Mouse (Mus musculus) kidney, embryonic 16.5 days (tissue): ENCODE measurements at regions not wholly inside any gene's neighbourhood (a gene's known extent, or its start where the extent isn't known, plus 50 kb on each side); places are given as distances from the start of the nearest gene placed in this dataset.

Source experiments
- ATAC-seq: fragments of 200-750 bp; cut with Nextera tagmentation; 2 replicates; pipeline ENCODE4 v1.8.0; 2017; ENCODE audit warnings: moderate TSS enrichment; ENCODE audit not compliant: low FRiP score, low TSS enrichment
- H3K27ac ChIP-seq: fragments of 300-500 bp; sonication (generic); 2 replicates; pipeline ENCODE4 v1.5.1; 2014; ENCODE audit warnings: low read length
- H3K27me3 ChIP-seq: fragments of 300-500 bp; sonication (generic); 2 replicates; pipeline ENCODE4 v1.6.1; 2014; ENCODE audit warnings: low read length, control low read depth, mixed read lengths; ENCODE audit not compliant: insufficient read depth
- H3K36me3 ChIP-seq: fragments of 300-500 bp; sonication (generic); 2 replicates; pipeline ENCODE4 v1.6.1; 2014; ENCODE audit warnings: low read length, control low read depth, mixed read lengths; ENCODE audit not compliant: insufficient read depth
- H3K4me1 ChIP-seq: fragments of 300-500 bp; sonication (generic); 2 replicates; pipeline ENCODE4 v1.6.1; 2014; ENCODE audit warnings: low read length, control low read depth, mixed read lengths; ENCODE audit not compliant: insufficient read depth
- H3K4me2 ChIP-seq: fragments of 300-500 bp; sonication (generic); replicated peaks from 2 replicates; pipeline ENCODE4 v1.6.1; 2014; ENCODE audit warnings: low read depth, low read length
- H3K4me3 ChIP-seq: fragments of 300-500 bp; sonication (generic); 2 replicates; pipeline ENCODE4 v1.5.1; 2014; ENCODE audit warnings: mild to moderate bottlenecking, low read length
- H3K9ac ChIP-seq: fragments of 300-500 bp; sonication (generic); replicated peaks from 2 replicates; pipeline ENCODE4 v1.6.1; 2014; ENCODE audit warnings: low read length
- H3K9me3 ChIP-seq: fragments of 300-500 bp; sonication (generic); 2 replicates; pipeline ENCODE4 v1.6.1; 2016; ENCODE audit warnings: low read length, control low read depth
- WGBS: fragments of 180-500 bp; shearing (Covaris S2); extraction: QIAGEN DNeasy Blood & Tissue Kit; methylation state at CpG from one replicate; pipeline ENCODE4 v1.1.7; 2014; 5-methylcytosine and 5-hydroxymethylcytosine counted together

GRCm38 (mm10) chr16:74714950-74715349, 303.3 kb upstream of the Robo2 start:
- no peak overlapping the region for H3K4me2 ChIP-seq
- H3K9me3 ChIP-seq, result no peaks in the 10 kb centered on the region
- H3K27ac ChIP-seq, result no peak overlapping the region
- H3K4me1 ChIP-seq, result 0 out of 2 replicates have a peak, but pooled peaks cover 10% of the 10 kb centered on the region
- no peak overlapping the region for H3K4me3 ChIP-seq
- no peak for ATAC-seq
- no peaks in the 10 kb centered on the region for H3K36me3 ChIP-seq
- no peak overlapping the region for H3K9ac ChIP-seq
- no peaks in the 10 kb centered on the region for H3K27me3 ChIP-seq
- 18% methylated on average over 1 of the region's 1 CpGs for WGBS

GRCm38 (mm10) chr16:74712515-74712914, 300.9 kb upstream of the Robo2 start:
- Histone ChIP-seq H3K4me2 (0 out of 2 replicates have a peak overlapping the region, but pooled peaks have one; percentile 19), H3K27me3 (no peaks in the 10 kb centered on the region), H3K9me3 (no peaks in the 10 kb centered on the region), H3K9ac (no peak overlapping the region), H3K4me3 (no peak overlapping the region), H3K36me3 (no peaks in the 10 kb centered on the region), H3K27ac (no peak overlapping the region), H3K4me1 (0 out of 2 replicates have a peak, but pooled peaks cover 10% of the 10 kb centered on the region)
- 55% methylated on average over 6 of the region's 6 CpGs for WGBS
- peak; percentile 57; the same call in 1 of the 2 replicates for ATAC-seq

GRCm38 (mm10) chr16:74702067-74702466, 290.4 kb upstream of the Robo2 start:
- H3K9ac ChIP-seq, result no peak overlapping the region
- no peaks in the 10 kb centered on the region for H3K9me3 ChIP-seq

GRCm38 (mm10) chr16:74683371-74683770, 271.7 kb upstream of the Robo2 start:
- ATAC-seq, result no peak
- no peaks in the 10 kb centered on the region for H3K4me1 ChIP-seq
- WGBS, result 16% methylated on average over 3 of the region's 3 CpGs

More at GRCm38 (mm10) chr16:74702067-74702466, 290.4 kb upstream of the Robo2 start:
- H3K4me3 ChIP-seq, result no peak overlapping the region
- no peak overlapping the region for H3K4me2 ChIP-seq
- H3K27ac ChIP-seq, result no peak overlapping the region
- no peaks in the 10 kb centered on the region for H3K36me3 ChIP-seq
- 46% methylated on average over 3 of the region's 3 CpGs for WGBS
- no peaks in the 10 kb centered on the region for H3K27me3 ChIP-seq
- peak; percentile 46; the same call in 1 of the 2 replicates for ATAC-seq
- H3K4me1 ChIP-seq, result no peaks in the 10 kb centered on the region

GRCm38 (mm10) chr16:74675586-74675985, 264.0 kb upstream of the Robo2 start:
- Histone ChIP-seq H3K27ac (no peak overlapping the region), H3K4me1 (no peaks in the 10 kb centered on the region), H3K4me2 (no peak overlapping the region), H3K9ac (no peak overlapping the region), H3K36me3 (no peaks in the 10 kb centered on the region), H3K27me3 (no peaks in the 10 kb centered on the region), H3K9me3 (no peaks in the 10 kb centered on the region), H3K4me3 (no peak overlapping the region)
- ATAC-seq, result no peak

More at GRCm38 (mm10) chr16:74683371-74683770, 271.7 kb upstream of the Robo2 start:
- Histone ChIP-seq H3K27me3 (no peaks in the 10 kb centered on the region), H3K36me3 (no peaks in the 10 kb centered on the region), H3K9ac (no peak overlapping the region), H3K4me3 (no peak overlapping the region), H3K4me2 (no peak overlapping the region), H3K27ac (no peak overlapping the region), H3K9me3 (no peaks in the 10 kb centered on the region)

- H3K4me1 ChIP-seq, result no peaks in the 10 kb centered on the region
- H3K27ac ChIP-seq, result no peak overlapping the region
- no peak for ATAC-seq
- no peaks in the 10 kb centered on the region for H3K9me3 ChIP-seq
- 94% methylated on average over 3 of the region's 3 CpGs for WGBS
- no peaks in the 10 kb centered on the region for H3K36me3 ChIP-seq
- no peak overlapping the region for H3K9ac ChIP-seq
- no peak overlapping the region for H3K4me3 ChIP-seq
- H3K27me3 ChIP-seq, result no peaks in the 10 kb centered on the region
- H3K4me2 ChIP-seq, result no peak overlapping the region
Measured at GRCm38 (mm10) chr16:74671466-74671865, 259.8 kb upstream of the Robo2 start.

- WGBS, result 71% methylated on average over 1 of the region's 1 CpGs
- H3K36me3 ChIP-seq, result no peaks in the 10 kb centered on the region
- no peak overlapping the region for H3K27ac ChIP-seq
- H3K9me3 ChIP-seq, result no peaks in the 10 kb centered on the region
- no peak overlapping the region for H3K4me3 ChIP-seq
- H3K9ac ChIP-seq, result no peak overlapping the region
- no peak overlapping the region for H3K4me2 ChIP-seq
- no peaks in the 10 kb centered on the region for H3K27me3 ChIP-seq
- no peak for ATAC-seq
- no peaks in the 10 kb centered on the region for H3K4me1 ChIP-seq
Measured at GRCm38 (mm10) chr16:74664337-74664736, 252.7 kb upstream of the Robo2 start.

- WGBS, result 92% methylated on average over 3 of the region's 3 CpGs
- H3K4me3 ChIP-seq, result no peak overlapping the region
- H3K9ac ChIP-seq, result no peak overlapping the region
- H3K4me1 ChIP-seq, result no peaks in the 10 kb centered on the region
- H3K4me2 ChIP-seq, result no peak overlapping the region
- no peaks in the 10 kb centered on the region for H3K27me3 ChIP-seq
- H3K36me3 ChIP-seq, result no peaks in the 10 kb centered on the region
- ATAC-seq, result no peak
- 0 out of 2 replicates have a peak, but pooled peaks cover 3% of the 10 kb centered on the region for H3K9me3 ChIP-seq
- no peak overlapping the region for H3K27ac ChIP-seq
Measured at GRCm38 (mm10) chr16:74651244-74651643, 239.6 kb upstream of the Robo2 start.

- WGBS, result 85% methylated on average over 2 of the region's 2 CpGs
- H3K4me3 ChIP-seq, result no peak overlapping the region
- no peaks in the 10 kb centered on the region for H3K9me3 ChIP-seq
- no peaks in the 10 kb centered on the region for H3K4me1 ChIP-seq
- no peak overlapping the region for H3K9ac ChIP-seq
- H3K4me2 ChIP-seq, result no peak overlapping the region
- no peaks in the 10 kb centered on the region for H3K36me3 ChIP-seq
- no peak overlapping the region for H3K27ac ChIP-seq
- ATAC-seq, result no peak
- H3K27me3 ChIP-seq, result no peaks in the 10 kb centered on the region
Measured at GRCm38 (mm10) chr16:74649207-74649606, 237.6 kb upstream of the Robo2 start.

- no peak for ATAC-seq
- Histone ChIP-seq H3K4me2 (no peak overlapping the region), H3K36me3 (no peaks in the 10 kb centered on the region), H3K9me3 (no peaks in the 10 kb centered on the region), H3K27me3 (no peaks in the 10 kb centered on the region), H3K4me1 (no peaks in the 10 kb centered on the region), H3K9ac (no peak overlapping the region), H3K27ac (no peak overlapping the region), H3K4me3 (no peak overlapping the region)
Measured at GRCm38 (mm10) chr16:74648384-74648783, 236.8 kb upstream of the Robo2 start.
